Mouse (Mus musculus): ENCODE results near the gene 1810024B03Rik.

- no peak for TF ChIP-seq POLR2A (IDR thresholded peaks at IDR 0.05; ENCODE audit: low read depth, low read length)
- TF ChIP-seq JUN (IDR thresholded peaks at IDR 0.05; ENCODE audit: insufficient read depth, low read depth, low read length): no peak
- TF ChIP-seq CTCF (conservative IDR thresholded peaks at IDR 0.05 in 1 of 2, IDR thresholded peaks at IDR 0.05 in 1 of 2; ENCODE audit: low read depth in 2 of 2, low read length in 2 of 2): no peak
- TF ChIP-seq E2F4 (IDR thresholded peaks at IDR 0.05; ENCODE audit: insufficient replicate concordance, low read depth, low read length): no peak
- TF ChIP-seq KAT2A (IDR thresholded peaks at IDR 0.05; ENCODE audit: insufficient replicate concordance, low read length): no peak
- TF ChIP-seq NRF1 (IDR thresholded peaks at IDR 0.05; ENCODE audit: low read depth, low read length): no peak
- TF ChIP-seq MXI1 (IDR thresholded peaks at IDR 0.05; ENCODE audit: low read depth, low read length): no peak
These were observed 65.4 kb downstream of the 1810024B03Rik start for GRCm38 (mm10) chr2:127142577-127143157.

All from CH12.LX (cell line).